Mouse (Mus musculus) limb, embryonic 11.5 days (tissue): ENCODE data around the gene Hltf. TPM values are rescaled to one million over a fixed set of nuclear protein-coding genes. Genes with fewer than 3 reads are reported as not detected.
A peak's percentile ranks its signal among the peaks of the same experiment; 100 is the strongest.
"Not testable (repeated sequence)": the region's sequence is repeated elsewhere in the genome, so short reads cannot be mapped to it uniquely, and the experiment has no call there.

Source experiments
- ATAC-seq: fragments of 200-750 bp; cut with Nextera tagmentation; 2 replicates; pipeline ENCODE4 v1.8.0; 2017; ENCODE audit warnings: low read depth; ENCODE audit not compliant: insufficient number of reproducible peaks, low FRiP score, low TSS enrichment
- DNase-seq: peaks from one replicate; pipeline ENCODE4 v3.0.0-alpha.2; 2015; ENCODE audit warnings: low spot score
- H3K27ac ChIP-seq: fragments of 300-500 bp; sonication (generic); replicated peaks from 2 replicates; pipeline ENCODE4 v1.5.1; 2014; ENCODE audit warnings: low read depth, mild to moderate bottlenecking, low read length
- H3K27me3 ChIP-seq: fragments of 300-500 bp; sonication (generic); 2 replicates; pipeline ENCODE4 v1.6.1; 2014; ENCODE audit warnings: mild to moderate bottlenecking, low read length, mixed read lengths; ENCODE audit not compliant: control insufficient read depth, insufficient read depth
- H3K36me3 ChIP-seq: fragments of 300-500 bp; sonication (generic); 2 replicates; pipeline ENCODE4 v1.6.1; 2014; ENCODE audit warnings: mild to moderate bottlenecking, low read length, moderate library complexity, mixed read lengths; ENCODE audit not compliant: control insufficient read depth, insufficient read depth
- H3K4me1 ChIP-seq: fragments of 300-500 bp; sonication (generic); 2 replicates; pipeline ENCODE4 v1.6.1; 2014; ENCODE audit warnings: low read length, mixed read lengths; ENCODE audit not compliant: control insufficient read depth, insufficient read depth
- H3K4me2 ChIP-seq: fragments of 300-500 bp; sonication (generic); 2 replicates; pipeline ENCODE4 v1.6.1; 2014; ENCODE audit warnings: low read depth, mild to moderate bottlenecking, moderate library complexity; ENCODE audit not compliant: severe bottlenecking
- H3K4me3 ChIP-seq: fragments of 300-500 bp; sonication (generic); 2 replicates; pipeline ENCODE4 v1.5.1; 2014; ENCODE audit warnings: low read depth, low read length
- H3K9ac ChIP-seq: fragments of 300-500 bp; sonication (generic); 2 replicates; pipeline ENCODE4 v1.6.1; 2014; ENCODE audit warnings: mild to moderate bottlenecking, low read length
- H3K9me3 ChIP-seq: fragments of 300-500 bp; sonication (generic); 2 replicates; pipeline ENCODE4 v1.6.1; 2016; ENCODE audit warnings: low read length; ENCODE audit not compliant: control insufficient read depth
- whole genome bisulfite sequencing: fragments of 180-500 bp; shearing (Covaris S2); extraction: QIAGEN DNeasy Blood & Tissue Kit; methylation state at CpG from one replicate; pipeline ENCODE4 v1.1.7; 2014; 5-methylcytosine and 5-hydroxymethylcytosine counted together
- polyA plus RNA-seq: library from polyadenylated mRNA; unstranded; fragments of >200 nt; fragmentation: Nextera tagmentation; extraction: Ambion mirVana; gene quantifications from 2 replicates; pipeline ENCODE4 v1.2.1, GENCODE M21; 2014

Hltf gene
- 20.4 and 21.4 TPM in 2 replicates for polyA plus RNA-seq

GRCm38 (mm10) chr3:20057306-20058196 lies at the start of gene Hltf:
Gene Hltf (plus strand): TSS chr3:20057811.
- Histone ChIP-seq H3K4me1 (peaks cover 2% of the 10 kb centered on the region; the same call in 1 of the 2 replicates), H3K9ac (peak within 1 kb of the TSS; percentile 60), H3K9me3 (no peaks in the 10 kb centered on the region), H3K36me3 (no peaks in the 10 kb centered on the region), H3K4me2 (peak within 1 kb of the TSS; percentile 57), H3K27ac (no peak within 1 kb of the TSS), H3K4me3 (peak within 1 kb of the TSS; percentile 63), H3K27me3 (no peaks in the 10 kb centered on the region)
- ATAC-seq (peak; percentile 100), DNase-seq (peak; percentile 93)
- under 1% methylated on average over 49 of the region's 54 CpGs for WGBS

GRCm38 (mm10) chr3:20010464-20010863 lies 47.1 kb upstream of the Hltf start:
- ATAC-seq (0 out of 2 replicates have a peak, but pooled peaks have one; percentile 62), DNase-seq (no peak)
- Histone ChIP-seq H3K4me1 (0 out of 2 replicates have a peak, but pooled peaks cover 5% of the 10 kb centered on the region), H3K9me3 (no peaks in the 10 kb centered on the region), H3K4me3 (no peak overlapping the region), H3K36me3 (no peaks in the 10 kb centered on the region), H3K27me3 (no peaks in the 10 kb centered on the region), H3K4me2 (no peak overlapping the region), H3K27ac (no peak overlapping the region; the same call in 1 of the 2 replicates), H3K9ac (no peak overlapping the region)
- whole genome bisulfite sequencing = 86% methylated on average over 9 of the region's 9 CpGs

GRCm38 (mm10) chr3:20010905-20011304 lies 46.7 kb upstream of the Hltf start:
- not testable (repeated sequence) for H3K4me1 ChIP-seq, H3K36me3 ChIP-seq, H3K9me3 ChIP-seq, H3K27me3 ChIP-seq, H3K4me2 ChIP-seq, H3K9ac ChIP-seq, H3K27ac ChIP-seq, H3K4me3 ChIP-seq
- DNase-seq = peak; percentile 38
- peak; percentile 51; the same call in 1 of the 2 replicates for ATAC-seq
- WGBS = 59% methylated on average over 7 of the region's 7 CpGs

- 98% methylated on average over 2 of the region's 2 CpGs for WGBS
These were observed 43.2 kb upstream of the Hltf start for GRCm38 (mm10) chr3:20014454-20014853.

GRCm38 (mm10) chr3:20018076-20018475 lies 39.5 kb upstream of the Hltf start:
- no peak overlapping the region for H3K4me2 ChIP-seq
- DNase-seq = peak; percentile 4
- H3K27ac ChIP-seq = no peak overlapping the region
- H3K9me3 ChIP-seq = no peaks in the 10 kb centered on the region
- no peak overlapping the region for H3K9ac ChIP-seq
- ATAC-seq = no peak
- no peaks in the 10 kb centered on the region for H3K27me3 ChIP-seq
- H3K4me1 ChIP-seq = no peaks in the 10 kb centered on the region
- 90% methylated on average over 8 of the region's 8 CpGs for WGBS
- no peak overlapping the region for H3K4me3 ChIP-seq
- peaks cover 2% of the 10 kb centered on the region; the same call in 1 of the 2 replicates for H3K36me3 ChIP-seq

More at GRCm38 (mm10) chr3:20014454-20014853, 43.2 kb upstream of the Hltf start:
- ATAC-seq = no peak
- no peak overlapping the region for H3K9ac ChIP-seq
- peak; percentile 15 for DNase-seq
- peaks cover 2% of the 10 kb centered on the region; the same call in 1 of the 2 replicates for H3K36me3 ChIP-seq
- no peaks in the 10 kb centered on the region for H3K9me3 ChIP-seq
- no peak overlapping the region for H3K4me2 ChIP-seq
- no peak overlapping the region for H3K27ac ChIP-seq
- H3K4me1 ChIP-seq = 0 out of 2 replicates have a peak, but pooled peaks cover 5% of the 10 kb centered on the region
- no peaks in the 10 kb centered on the region for H3K27me3 ChIP-seq
- H3K4me3 ChIP-seq = no peak overlapping the region

GRCm38 (mm10) chr3:20023832-20024231 lies 33.8 kb upstream of the Hltf start:
- no peak overlapping the region for H3K4me2 ChIP-seq
- H3K27ac ChIP-seq = no peak overlapping the region
- H3K36me3 ChIP-seq = no peaks in the 10 kb centered on the region; the same call in 1 of the 2 replicates
- no peak overlapping the region for H3K9ac ChIP-seq
- no peak overlapping the region for H3K4me3 ChIP-seq
- H3K4me1 ChIP-seq = no peaks in the 10 kb centered on the region
- ATAC-seq (no peak), DNase-seq (no peak)
- H3K9me3 ChIP-seq = no peaks in the 10 kb centered on the region
- WGBS = 68% methylated on average over 1 of the region's 1 CpGs
- H3K27me3 ChIP-seq = no peaks in the 10 kb centered on the region

GRCm38 (mm10) chr3:20026481-20026880 lies 31.1 kb upstream of the Hltf start:
- H3K4me1 ChIP-seq = no peaks in the 10 kb centered on the region
- H3K27ac ChIP-seq = no peak overlapping the region
- H3K9ac ChIP-seq = no peak overlapping the region
- ATAC-seq (no peak), DNase-seq (no peak)
- no peaks in the 10 kb centered on the region for H3K27me3 ChIP-seq
- H3K36me3 ChIP-seq = no peaks in the 10 kb centered on the region; the same call in 1 of the 2 replicates
- no peak overlapping the region for H3K4me2 ChIP-seq
- no peak overlapping the region for H3K4me3 ChIP-seq
- no peaks in the 10 kb centered on the region for H3K9me3 ChIP-seq

GRCm38 (mm10) chr3:20026996-20027689 lies 30.5 kb upstream of the Hltf start:
- Histone ChIP-seq H3K27ac (no peak overlapping the region), H3K9ac (no peak overlapping the region), H3K4me2 (no peak overlapping the region), H3K27me3 (no peaks in the 10 kb centered on the region), H3K9me3 (no peaks in the 10 kb centered on the region), H3K4me1 (no peaks in the 10 kb centered on the region), H3K36me3 (no peaks in the 10 kb centered on the region; the same call in 1 of the 2 replicates), H3K4me3 (no peak overlapping the region)
- DNase-seq (no peak), ATAC-seq (no peak)
- 94% methylated on average over 8 of the region's 8 CpGs for WGBS
